Mouse (Mus musculus): Measurements from ENCODE around the gene Nos1. TPM values are rescaled to one million over a fixed set of nuclear protein-coding genes. Genes with fewer than 3 reads are reported as not detected.

Gene Nos1
- polyA plus RNA-seq, 1 experiment: 2.6 TPM

GRCm38 (mm10) chr5:117888126-117888525 is 107.3 kb downstream of the Nos1 start:
- no peak overlapping the region for H3K4me3 ChIP-seq (replicated peaks; ENCODE audit: extremely low read depth, low read depth, low read length)
- H3K4me1 ChIP-seq (ENCODE audit: control insufficient read depth, insufficient read depth, low read length): no peaks in the 10 kb centered on the region
- DNase-seq: no peak
- 45% methylated on average over 3 of the region's 3 CpGs for WGBS
- TF ChIP-seq CTCF (IDR thresholded peaks at IDR 0.05; ENCODE audit: insufficient read depth, low read length) (no peak), POLR2A (IDR thresholded peaks at IDR 0.05; ENCODE audit: borderline replicate concordance, extremely low read depth, low read depth, low read length) (no peak)

GRCm38 (mm10) chr5:117888946-117889345 is 108.1 kb downstream of the Nos1 start:
- no peak for DNase-seq
- 37% methylated on average over 6 of the region's 6 CpGs for WGBS
- H3K4me3 ChIP-seq (replicated peaks; ENCODE audit: extremely low read depth, low read depth, low read length): no peak overlapping the region
- no peaks in the 10 kb centered on the region for H3K4me1 ChIP-seq (ENCODE audit: control insufficient read depth, insufficient read depth, low read length)
- TF ChIP-seq POLR2A (IDR thresholded peaks at IDR 0.05; ENCODE audit: borderline replicate concordance, extremely low read depth, low read depth, low read length) (no peak), CTCF (IDR thresholded peaks at IDR 0.05; ENCODE audit: insufficient read depth, low read length) (no peak)

GRCm38 (mm10) chr5:117889571-117889970 is 108.7 kb downstream of the Nos1 start:
- DNase-seq: no peak
- WGBS: 66% methylated on average over 8 of the region's 8 CpGs
- TF ChIP-seq CTCF (IDR thresholded peaks at IDR 0.05; ENCODE audit: insufficient read depth, low read length) (no peak), POLR2A (IDR thresholded peaks at IDR 0.05; ENCODE audit: borderline replicate concordance, extremely low read depth, low read depth, low read length) (no peak)
- H3K4me3 ChIP-seq (replicated peaks; ENCODE audit: extremely low read depth, low read depth, low read length): no peak overlapping the region
- H3K4me1 ChIP-seq (ENCODE audit: control insufficient read depth, insufficient read depth, low read length): no peaks in the 10 kb centered on the region

GRCm38 (mm10) chr5:117890871-117891270 is 110.0 kb downstream of the Nos1 start:
- Histone ChIP-seq H3K4me1 (ENCODE audit: control insufficient read depth, insufficient read depth, low read length) (no peaks in the 10 kb centered on the region), H3K4me3 (replicated peaks; ENCODE audit: extremely low read depth, low read depth, low read length) (no peak overlapping the region)
- TF ChIP-seq POLR2A (IDR thresholded peaks at IDR 0.05; ENCODE audit: borderline replicate concordance, extremely low read depth, low read depth, low read length) (no peak), CTCF (IDR thresholded peaks at IDR 0.05; ENCODE audit: insufficient read depth, low read length) (no peak)
- 47% methylated on average over 8 of the region's 8 CpGs for WGBS
- no peak for DNase-seq

- no peak for DNase-seq
- H3K4me1 ChIP-seq (ENCODE audit: control insufficient read depth, insufficient read depth, low read length): no peaks in the 10 kb centered on the region
- no peak overlapping the region for H3K4me3 ChIP-seq (replicated peaks; ENCODE audit: extremely low read depth, low read depth, low read length)
- WGBS: 49% methylated on average over 5 of the region's 5 CpGs
- TF ChIP-seq CTCF (IDR thresholded peaks at IDR 0.05; ENCODE audit: insufficient read depth, low read length) (no peak), POLR2A (IDR thresholded peaks at IDR 0.05; ENCODE audit: borderline replicate concordance, extremely low read depth, low read depth, low read length) (no peak)
Observed at GRCm38 (mm10) chr5:117891545-117891944, 110.7 kb downstream of the Nos1 start.

GRCm38 (mm10) chr5:117894050-117894449 is 113.2 kb downstream of the Nos1 start:
- Histone ChIP-seq H3K4me1 (ENCODE audit: control insufficient read depth, insufficient read depth, low read length) (no peaks in the 10 kb centered on the region), H3K4me3 (replicated peaks; ENCODE audit: extremely low read depth, low read depth, low read length) (no peak overlapping the region)
- no peak for DNase-seq
- TF ChIP-seq POLR2A (IDR thresholded peaks at IDR 0.05; ENCODE audit: borderline replicate concordance, extremely low read depth, low read depth, low read length): no peak
- TF ChIP-seq CTCF (IDR thresholded peaks at IDR 0.05; ENCODE audit: insufficient read depth, low read length): no peak
- 63% methylated on average over 5 of the region's 5 CpGs for WGBS

- 16% methylated on average over 9 of the region's 9 CpGs for WGBS
- H3K4me3 ChIP-seq (replicated peaks; ENCODE audit: extremely low read depth, low read depth, low read length): no peak overlapping the region
- TF ChIP-seq CTCF (IDR thresholded peaks at IDR 0.05; ENCODE audit: insufficient read depth, low read length) (no peak), POLR2A (IDR thresholded peaks at IDR 0.05; ENCODE audit: borderline replicate concordance, extremely low read depth, low read depth, low read length) (no peak)
- H3K4me1 ChIP-seq (ENCODE audit: control insufficient read depth, insufficient read depth, low read length): no peaks in the 10 kb centered on the region
- no peak for DNase-seq
Observed at GRCm38 (mm10) chr5:117898055-117898806, 117.4 kb downstream of the Nos1 start.

- Histone ChIP-seq H3K4me3 (replicated peaks; ENCODE audit: extremely low read depth, low read depth, low read length) (no peak overlapping the region), H3K4me1 (ENCODE audit: control insufficient read depth, insufficient read depth, low read length) (no peaks in the 10 kb centered on the region)
- TF ChIP-seq POLR2A (IDR thresholded peaks at IDR 0.05; ENCODE audit: borderline replicate concordance, extremely low read depth, low read depth, low read length) (no peak), CTCF (IDR thresholded peaks at IDR 0.05; ENCODE audit: insufficient read depth, low read length) (no peak)
- 68% methylated on average over 10 of the region's 10 CpGs for WGBS
- DNase-seq: no peak
Observed at GRCm38 (mm10) chr5:117899361-117899760, 118.5 kb downstream of the Nos1 start.

GRCm38 (mm10) chr5:117900921-117901705 is 120.3 kb downstream of the Nos1 start:
- Histone ChIP-seq H3K4me3 (replicated peaks; ENCODE audit: extremely low read depth, low read depth, low read length) (no peak overlapping the region), H3K4me1 (ENCODE audit: control insufficient read depth, insufficient read depth, low read length) (no peaks in the 10 kb centered on the region)
- WGBS: 31% methylated on average over 13 of the region's 13 CpGs
- TF ChIP-seq POLR2A (IDR thresholded peaks at IDR 0.05; ENCODE audit: borderline replicate concordance, extremely low read depth, low read depth, low read length): no peak
- TF ChIP-seq CTCF (IDR thresholded peaks at IDR 0.05; ENCODE audit: insufficient read depth, low read length): no peak
- no peak for DNase-seq

All from lung, adult 2 months (tissue).